Mouse (Mus musculus): ENCODE results near the gene Gm10295.

Gm10295 gene

GRCm38 (mm10) chr7:71351364-71351763 is at the start of gene Gm10295:
TSS of gene Gm10295 (minus strand) at chr7:71351485.
- no peak for DNase-seq (ENCODE audit: low spot score in 2 of 2)

GRCm38 (mm10) chr7:71401032-71401431 is 49.7 kb upstream of the Gm10295 start:
- no peak for DNase-seq (ENCODE audit: low spot score in 2 of 2)

- DNase-seq (ENCODE audit: low spot score in 2 of 2): no peak
These were observed 48.8 kb upstream of the Gm10295 start for GRCm38 (mm10) chr7:71399891-71400632.

GRCm38 (mm10) chr7:71398959-71399756 is 47.9 kb upstream of the Gm10295 start:
- no peak for DNase-seq (ENCODE audit: low spot score in 2 of 2)

- DNase-seq (ENCODE audit: low spot score in 2 of 2): no peak
These were observed 47.1 kb upstream of the Gm10295 start for GRCm38 (mm10) chr7:71398389-71398788.

- no peak for DNase-seq (ENCODE audit: low spot score in 2 of 2)
These were observed 41.6 kb upstream of the Gm10295 start for GRCm38 (mm10) chr7:71392795-71393341.

- no peak for DNase-seq (ENCODE audit: low spot score in 2 of 2)
These were observed 40.0 kb upstream of the Gm10295 start for GRCm38 (mm10) chr7:71391333-71391732.

GRCm38 (mm10) chr7:71390291-71390690 is 39.0 kb upstream of the Gm10295 start:
- no peak for DNase-seq (ENCODE audit: low spot score in 2 of 2)

- no peak for DNase-seq (ENCODE audit: low spot score in 2 of 2)
These were observed 34.8 kb upstream of the Gm10295 start for GRCm38 (mm10) chr7:71386050-71386449.

GRCm38 (mm10) chr7:71384921-71385320 is 33.6 kb upstream of the Gm10295 start:
- DNase-seq (ENCODE audit: low spot score in 2 of 2): no peak

- no peak for DNase-seq (ENCODE audit: low spot score in 2 of 2)
These were observed 32.3 kb upstream of the Gm10295 start for GRCm38 (mm10) chr7:71383341-71384130.

GRCm38 (mm10) chr7:71379826-71380825 is 28.8 kb upstream of the Gm10295 start:
- no peak for DNase-seq (ENCODE audit: low spot score in 2 of 2)

GRCm38 (mm10) chr7:71378812-71379760 is 27.8 kb upstream of the Gm10295 start:
- no peak for DNase-seq (ENCODE audit: low spot score in 2 of 2)

- DNase-seq (ENCODE audit: low spot score in 2 of 2): no peak
These were observed 26.7 kb upstream of the Gm10295 start for GRCm38 (mm10) chr7:71377983-71378382.

GRCm38 (mm10) chr7:71374059-71374458 is 22.8 kb upstream of the Gm10295 start:
- no peak for DNase-seq (ENCODE audit: low spot score in 2 of 2)

- DNase-seq (ENCODE audit: low spot score in 2 of 2): no peak
These were observed 20.6 kb upstream of the Gm10295 start for GRCm38 (mm10) chr7:71371916-71372315.

GRCm38 (mm10) chr7:71370746-71371145 is 19.5 kb upstream of the Gm10295 start:
- DNase-seq (ENCODE audit: low spot score in 2 of 2): no peak

- DNase-seq (ENCODE audit: low spot score in 2 of 2): no peak
These were observed 18.8 kb upstream of the Gm10295 start for GRCm38 (mm10) chr7:71370128-71370527.

GRCm38 (mm10) chr7:71368543-71369181 is 17.4 kb upstream of the Gm10295 start:
- no peak for DNase-seq (ENCODE audit: low spot score in 2 of 2)

Data from spleen, postnatal 36 days (tissue).